Mouse (Mus musculus) MEL (cell line): ENCODE measurements around the gene 4933428M09Rik.

ENCODE experiments used
- CTCF ChIP-seq, 3 experiments: IDR thresholded peaks in 2 of 3; conservative IDR thresholded peaks in 1 of 3; 2 replicates each; pipeline ENCODE4 v1.5.1; 2011 to 2012; ENCODE audit warnings: low read length in 3 of 3, low read depth in 2 of 3, mild to moderate bottlenecking in 2 of 3, improper control_type of control experiment in 1 of 3, inconsistent platforms in 1 of 3, mixed read lengths in 1 of 3, moderate library complexity in 1 of 3; ENCODE audit not compliant: control insufficient read depth in 1 of 3, insufficient read depth in 1 of 3, poor library complexity in 1 of 3, severe bottlenecking in 1 of 3
- ELF1 ChIP-seq: IDR thresholded peaks from 2 replicates; pipeline ENCODE4 v1.6.1; 2014; ENCODE audit warnings: low read depth, mild to moderate bottlenecking, inconsistent platforms, low read length, improper control_type of control experiment, moderate library complexity
- MEF2A ChIP-seq: IDR thresholded peaks from 2 replicates; pipeline ENCODE4 v1.6.1; 2014; ENCODE audit warnings: low read depth, mild to moderate bottlenecking, inconsistent platforms, low read length, improper control_type of control experiment; ENCODE audit not compliant: poor library complexity, insufficient replicate concordance, severe bottlenecking; ENCODE audit errors: extremely low read depth
- POLR2A ChIP-seq, 2 experiments: IDR thresholded peaks; 2 replicates each; pipeline ENCODE4 v1.6.1; 2011 to 2012; ENCODE audit warnings: low read length in 2 of 2, mild to moderate bottlenecking in 2 of 2, control low read depth in 1 of 2, improper control_type of control experiment in 1 of 2, low read depth in 1 of 2, moderate library complexity in 1 of 2; ENCODE audit not compliant: control insufficient read depth in 1 of 2, insufficient read depth in 1 of 2, poor library complexity in 1 of 2

DNA sequence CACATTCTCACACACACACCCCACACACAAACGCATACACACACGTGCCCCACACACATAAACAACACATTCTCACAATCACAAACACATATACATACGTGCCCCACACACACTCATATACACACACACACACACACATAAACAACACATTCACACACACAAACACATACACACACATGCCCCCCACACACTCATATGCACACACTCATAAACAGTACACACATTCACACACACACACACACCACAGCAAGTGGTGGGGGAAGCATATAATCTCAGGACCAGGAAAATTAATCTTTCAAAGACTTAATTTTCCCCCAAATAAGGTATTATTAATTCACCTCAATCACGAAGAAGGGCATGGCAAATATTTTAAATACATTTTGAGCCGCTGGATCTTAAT, 37.4 kb downstream of the 4933428M09Rik start:
- no peak for TF ChIP-seq CTCF (IDR thresholded peaks at IDR 0.05 in 2 of 3, conservative IDR thresholded peaks at IDR 0.05 in 1 of 3; ENCODE audit: control insufficient read depth in 1 of 3, insufficient read depth in 1 of 3, low read depth in 2 of 3, low read length in 3 of 3, poor library complexity in 1 of 3, severe bottlenecking in 1 of 3)
- TF ChIP-seq ELF1, result no peak
- no peak for TF ChIP-seq POLR2A (IDR thresholded peaks at IDR 0.05; ENCODE audit: control insufficient read depth in 1 of 2, insufficient read depth in 1 of 2, low read depth in 1 of 2, low read length in 2 of 2, poor library complexity in 1 of 2)
- no peak for TF ChIP-seq MEF2A
